Mouse (Mus musculus) stomach, postnatal 0 days (tissue): ENCODE data around the gene Atp2a2.

Experiments used
- CTCF ChIP-seq: IDR thresholded peaks from 2 replicates; pipeline ENCODE4 v1.5.1; 2016; ENCODE audit warnings: antibody characterized with exemption, low read depth, mild to moderate bottlenecking, moderate library complexity
- EP300 ChIP-seq: optimal IDR thresholded peaks from 2 replicates; pipeline ENCODE3; 2016; ENCODE audit warnings: antibody characterized with exemption

- TF ChIP-seq EP300 (no peak), CTCF (no peak)
These were observed 16.2 kb upstream of the Atp2a2 start for GRCm38 (mm10) chr5:122518247-122518646.
